Mouse (Mus musculus): Measurements from ENCODE around the gene Sult5a1. TPM values are rescaled to one million over a fixed set of nuclear protein-coding genes. Genes with fewer than 3 reads are reported as not detected.

Gene Sult5a1
- polyA plus RNA-seq, 1 experiment from 2014 or later = 12.7 TPM

Small RNA genes within 50 kb of the gene (microRNA-seq; reads per million reads assigned to microRNA genes)
- 0.59 reads per million for gene Mir7079
- not detected for gene Mir7080

Other genes starting within 250 kb of the Sult5a1 start
- 33.5 and 38.0 TPM in 2 replicates for gene Ankrd11, start 116.0 kb downstream of the Sult5a1 start, polyA plus RNA-seq (2015; fragmentation: Nextera tagmentation; extraction: Ambion mirVana)
- gene Spg7, start 95.4 kb downstream of the Sult5a1 start, polyA plus RNA-seq (2015; fragmentation: Nextera tagmentation; extraction: Ambion mirVana) = 48.9 and 52.5 TPM in 2 replicates
- gene Rpl13, start 56.0 kb downstream of the Sult5a1 start, polyA plus RNA-seq (2015; fragmentation: Nextera tagmentation; extraction: Ambion mirVana) = 1,386 and 1,404 TPM in 2 replicates
- gene Cpne7, start 40.9 kb downstream of the Sult5a1 start, polyA plus RNA-seq (2015; fragmentation: Nextera tagmentation; extraction: Ambion mirVana) = 0.63 and 1.0 TPM in 2 replicates
- 4.4 and 5.5 TPM in 2 replicates for gene Dpep1, start 27.9 kb upstream of the Sult5a1 start, polyA plus RNA-seq (2015; fragmentation: Nextera tagmentation; extraction: Ambion mirVana)
- 118 and 126 TPM in 2 replicates for gene Chmp1a, start 54.4 kb upstream of the Sult5a1 start, polyA plus RNA-seq (2015; fragmentation: Nextera tagmentation; extraction: Ambion mirVana)
- 4.2 and 5.5 TPM in 2 replicates for gene Spata33, start 54.5 kb upstream of the Sult5a1 start, polyA plus RNA-seq (2015; fragmentation: Nextera tagmentation; extraction: Ambion mirVana)
- 33.7 and 34.7 TPM in 2 replicates for gene Cdk10, start 66.5 kb upstream of the Sult5a1 start, polyA plus RNA-seq (2015; fragmentation: Nextera tagmentation; extraction: Ambion mirVana)
- gene Spata2l, start 77.9 kb upstream of the Sult5a1 start, polyA plus RNA-seq (2015; fragmentation: Nextera tagmentation; extraction: Ambion mirVana) = 5.3 and 5.7 TPM in 2 replicates
- gene Zfp276, start 95.9 kb upstream of the Sult5a1 start, polyA plus RNA-seq (2015; fragmentation: Nextera tagmentation; extraction: Ambion mirVana) = 21.2 and 22.7 TPM in 2 replicates
- 22.2 and 25.0 TPM in 2 replicates for gene Vps9d1, start 96.0 kb upstream of the Sult5a1 start, polyA plus RNA-seq (2015; fragmentation: Nextera tagmentation; extraction: Ambion mirVana)
- gene Fanca, start 160.3 kb upstream of the Sult5a1 start, polyA plus RNA-seq (2015; fragmentation: Nextera tagmentation; extraction: Ambion mirVana) = 38.2 and 45.2 TPM in 2 replicates
- gene Spire2, start 174.4 kb upstream of the Sult5a1 start, polyA plus RNA-seq (2015; fragmentation: Nextera tagmentation; extraction: Ambion mirVana) = 4.7 and 5.0 TPM in 2 replicates
- gene Tcf25, start 215.4 kb upstream of the Sult5a1 start, polyA plus RNA-seq (2015; fragmentation: Nextera tagmentation; extraction: Ambion mirVana) = 157 and 175 TPM in 2 replicates
- gene Mc1r, start 248.8 kb upstream of the Sult5a1 start, polyA plus RNA-seq (2015; fragmentation: Nextera tagmentation; extraction: Ambion mirVana) = not detected in 2 replicates

Data from kidney, embryonic 15.5 days (tissue).